Mouse (Mus musculus): ENCODE results near the gene Ndc1.

Gene Ndc1

DNA sequence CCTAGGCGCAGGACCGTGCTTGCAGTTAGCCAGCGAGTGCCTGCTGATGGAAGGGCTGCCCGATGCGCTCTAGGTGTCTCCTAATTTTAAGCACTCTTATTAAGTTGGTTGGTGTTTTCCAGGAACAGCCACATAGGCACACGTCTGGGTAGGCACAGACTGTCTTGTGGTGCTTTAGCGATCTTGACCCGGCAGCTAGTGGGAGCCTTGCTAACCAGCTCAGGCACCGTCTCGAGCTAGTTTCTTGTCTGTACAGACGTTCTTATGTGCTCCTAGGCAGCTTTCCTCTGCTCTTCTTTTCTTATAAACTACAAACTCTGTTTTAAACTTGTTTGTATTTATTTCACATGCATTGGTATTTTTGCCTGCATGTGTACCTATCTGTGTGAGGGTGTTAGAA lies 76.0 kb downstream of the Ndc1 start:
- no peak for DNase-seq

DNA sequence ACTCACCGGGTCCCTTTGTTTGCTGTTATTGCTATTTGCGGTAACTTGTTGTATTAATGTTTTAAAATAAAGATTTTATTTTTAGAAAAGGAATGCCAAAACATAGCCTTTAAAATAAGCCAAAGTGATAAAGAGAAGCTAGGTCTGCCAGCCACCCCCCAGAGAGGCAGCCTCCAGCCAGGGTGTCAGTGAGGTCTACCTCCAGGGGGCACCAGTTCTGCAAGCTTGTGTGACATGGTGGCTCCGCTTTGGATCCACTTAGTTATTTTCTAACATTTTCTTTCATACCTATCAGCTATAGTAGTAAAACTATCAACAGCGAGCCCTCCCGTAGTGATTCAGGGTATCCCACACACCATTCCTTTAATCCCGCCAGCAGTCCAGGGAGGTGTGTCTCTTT lies 80.9 kb downstream of the Ndc1 start:
- DNase-seq = no peak

DNA sequence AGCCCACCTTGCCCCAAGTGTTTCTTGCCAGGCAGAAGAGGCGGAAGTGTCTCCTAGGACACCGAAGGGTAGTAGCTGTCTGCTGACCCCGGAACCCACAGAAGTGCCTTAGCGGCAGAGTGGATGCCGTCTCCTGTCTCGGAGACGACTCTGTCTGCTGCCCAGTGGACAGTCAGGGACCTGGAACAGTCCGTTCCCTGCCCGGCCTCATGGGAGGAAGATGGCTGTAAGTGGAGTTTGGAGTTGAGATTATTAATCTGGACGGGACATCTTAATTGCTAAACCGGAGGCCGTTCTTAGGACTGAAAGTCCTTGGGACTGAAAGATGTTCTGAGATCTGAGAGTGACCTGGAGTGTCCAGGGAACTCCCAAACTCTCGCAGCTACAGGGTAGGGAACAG lies 81.9 kb downstream of the Ndc1 start:
- no peak for DNase-seq

DNA sequence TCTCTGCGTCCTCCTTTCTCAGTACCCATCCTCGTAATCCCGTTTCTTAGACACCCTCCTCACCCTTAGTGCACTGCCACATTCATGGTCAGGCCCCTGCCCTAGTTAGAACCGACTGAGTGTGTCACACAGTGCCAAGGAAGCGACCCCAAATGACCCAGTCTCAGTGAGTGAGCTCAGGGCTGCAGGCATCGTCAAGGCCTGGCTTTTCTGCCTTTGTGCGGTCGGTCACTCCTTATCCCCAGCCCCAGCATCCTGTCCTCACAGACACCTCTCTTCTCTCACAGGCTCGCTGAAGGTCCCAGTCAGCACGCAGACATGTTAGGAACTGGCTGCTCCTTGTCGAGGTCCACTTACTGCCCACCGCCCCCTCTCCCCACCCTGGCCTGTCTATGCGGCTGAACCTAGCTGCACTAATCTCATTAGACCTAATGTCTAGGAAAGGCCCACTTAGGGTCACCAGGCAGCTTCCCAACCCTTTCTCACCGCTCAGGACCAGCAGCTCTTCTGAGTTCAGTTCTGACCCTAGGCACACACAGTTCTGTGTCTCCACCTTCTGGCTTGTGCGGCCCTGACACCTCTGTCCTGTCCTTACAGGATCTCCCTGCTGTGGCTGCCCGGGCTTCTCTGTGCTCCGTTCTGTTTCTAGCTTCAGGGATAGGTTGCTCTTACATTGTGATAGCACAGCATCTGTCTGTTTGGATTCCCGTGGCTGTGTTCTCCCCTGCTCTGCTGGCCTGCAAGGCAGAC lies 84.9 kb downstream of the Ndc1 start:
- no peak for DNase-seq

DNA sequence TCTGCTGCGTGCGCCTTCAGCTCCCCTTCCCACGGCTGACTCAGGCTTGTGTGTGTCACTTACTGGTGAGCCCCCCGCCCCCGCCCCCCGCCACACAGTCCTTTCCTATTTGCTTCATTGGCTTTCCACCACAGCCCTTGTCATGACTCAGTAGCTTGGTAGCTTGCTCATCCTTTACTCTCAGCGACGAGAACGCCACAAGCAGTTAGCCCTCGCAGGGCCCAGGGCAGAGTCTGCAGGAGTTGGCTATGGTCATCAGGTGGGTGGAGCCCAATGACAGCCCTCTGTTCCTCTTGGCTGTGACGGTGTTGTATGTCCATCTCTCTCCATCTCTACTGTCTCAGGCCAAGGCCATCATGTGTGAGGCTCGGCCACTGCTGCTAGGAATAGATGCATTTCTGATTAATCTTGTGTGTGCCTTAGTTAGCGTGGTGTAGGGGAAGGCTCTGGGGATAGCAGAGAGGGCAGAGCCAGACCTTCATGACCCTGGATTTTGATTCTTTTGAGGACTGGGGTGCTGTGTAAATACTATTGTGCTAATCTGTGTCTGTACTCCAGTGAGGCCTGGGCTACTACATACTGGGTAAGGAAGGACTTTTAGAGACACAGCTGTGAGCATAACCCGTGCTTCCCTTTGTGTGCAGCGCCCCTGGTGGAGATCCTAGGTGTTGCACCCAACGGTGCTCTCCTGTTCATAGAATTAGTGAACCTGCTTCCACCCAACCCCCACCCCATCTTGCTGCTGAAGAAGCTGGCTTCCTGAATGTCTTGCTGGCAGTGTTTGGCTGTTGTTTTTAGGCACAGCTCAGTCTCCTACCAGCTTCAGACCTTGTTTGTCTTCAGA lies 85.8 kb downstream of the Ndc1 start:
- peak; percentile 68 to 70 for DNase-seq

DNA sequence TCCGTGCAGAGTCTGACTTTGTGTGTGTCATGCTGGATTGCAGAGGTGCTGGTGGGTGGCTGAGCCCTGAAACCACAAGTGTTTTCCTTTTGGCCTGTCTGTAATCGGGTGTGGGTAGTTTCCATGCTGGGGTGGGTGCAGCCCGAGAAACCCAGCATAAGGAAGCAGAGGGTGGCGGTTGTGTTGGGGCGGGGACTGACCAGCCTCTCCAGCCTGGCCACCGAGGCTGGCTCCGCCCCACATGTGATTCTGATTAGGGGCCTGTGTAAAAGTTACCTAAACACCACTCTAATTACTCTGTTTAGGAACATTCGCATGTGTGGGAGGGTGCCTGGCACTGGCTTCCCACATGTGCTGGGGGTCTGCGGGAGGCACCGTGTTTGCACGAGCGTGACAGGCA lies 90.0 kb downstream of the Ndc1 start:
- no peak for DNase-seq

DNA sequence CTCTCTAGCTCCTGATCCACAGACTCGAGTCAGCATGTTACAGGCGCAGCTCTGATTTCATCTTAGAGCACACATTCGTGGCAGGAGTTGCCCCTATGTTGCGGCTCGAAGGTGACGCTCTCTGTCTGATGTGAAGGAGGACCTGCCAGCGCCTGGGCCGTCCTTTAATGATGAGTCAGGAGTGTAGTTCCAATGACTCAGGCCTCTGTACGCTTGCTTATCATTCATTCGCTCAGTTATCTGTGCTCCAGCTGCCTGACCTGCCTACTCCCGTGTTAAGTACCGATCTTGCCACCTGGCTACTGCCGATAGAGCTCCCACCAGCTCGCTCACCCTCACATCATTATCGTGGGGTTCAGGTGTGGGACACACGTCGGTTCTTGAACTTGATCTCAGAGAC lies 91.3 kb downstream of the Ndc1 start:
- DNase-seq = no peak

DNA sequence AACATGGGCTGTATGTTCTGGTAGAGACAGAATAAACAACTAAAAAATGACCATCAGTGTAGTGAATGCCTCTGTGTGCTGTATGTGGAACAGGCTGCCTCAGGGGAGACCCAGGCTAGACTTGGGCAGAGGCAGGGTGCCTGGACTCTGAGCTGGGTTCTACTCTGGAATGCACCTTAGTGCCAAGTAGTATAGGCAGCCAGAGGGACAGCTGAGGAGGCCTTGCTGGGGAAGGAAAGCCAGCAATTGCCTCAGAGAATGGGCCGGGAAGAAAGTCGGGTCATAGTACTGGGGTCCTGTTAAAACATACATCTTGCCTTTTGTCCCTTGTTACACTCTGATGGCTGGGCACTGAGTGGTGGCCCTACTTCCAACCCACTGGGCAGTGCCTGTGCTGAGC lies 91.9 kb downstream of the Ndc1 start:
- DNase-seq = no peak

DNA sequence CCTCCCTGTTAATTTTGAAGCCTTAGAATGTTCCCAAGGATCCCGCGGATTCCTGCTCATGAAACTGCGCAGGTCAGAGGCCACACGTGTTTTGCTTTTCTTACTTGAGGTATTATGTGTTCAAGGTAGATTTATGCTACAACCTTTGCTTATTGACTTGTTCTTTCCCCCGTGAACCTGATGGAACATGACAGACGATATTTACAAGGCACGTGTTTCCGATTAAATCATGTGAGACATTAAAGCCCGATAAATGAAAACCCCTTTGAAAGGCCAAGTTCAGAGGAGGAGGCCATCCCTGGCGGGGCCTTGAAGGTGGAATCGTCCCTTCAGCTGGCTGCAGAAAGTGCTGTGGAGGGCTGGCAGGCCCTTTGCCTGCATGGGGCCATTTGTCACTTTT lies 92.9 kb downstream of the Ndc1 start:
- no peak for DNase-seq
